Mouse (Mus musculus): ENCODE measurements around the gene Nudt13. TPM values are rescaled to one million over a fixed set of nuclear protein-coding genes. Genes with fewer than 3 reads are reported as not detected.
A peak's percentile ranks its signal among the peaks of the same experiment; 100 is the strongest.

The Nudt13 gene
- polyA plus RNA-seq (2012; rRNA removed) = 26.7 and 38.3 TPM in 2 replicates

- DNase-seq (ENCODE audit: extremely low spot score in 1 of 2, low spot score in 1 of 2) = peak; percentile 92 to 95
Observed at GRCm38 (mm10) chr14:20294117-20294892, at the start of gene Nudt13. Gene Nudt13 (plus strand): TSS chr14:20294697.

- DNase-seq (ENCODE audit: extremely low spot score in 1 of 2, low spot score in 1 of 2) = no peak
Observed at GRCm38 (mm10) chr14:20245318-20245717, 49.2 kb upstream of the Nudt13 start.

GRCm38 (mm10) chr14:20245861-20246260, 48.6 kb upstream of the Nudt13 start:
- no peak for DNase-seq (ENCODE audit: extremely low spot score in 1 of 2, low spot score in 1 of 2)

- DNase-seq (ENCODE audit: extremely low spot score in 1 of 2, low spot score in 1 of 2) = no peak
Observed at GRCm38 (mm10) chr14:20246811-20247266, 47.7 kb upstream of the Nudt13 start.

GRCm38 (mm10) chr14:20248001-20248400, 46.5 kb upstream of the Nudt13 start:
- no peak for DNase-seq (ENCODE audit: extremely low spot score in 1 of 2, low spot score in 1 of 2)

GRCm38 (mm10) chr14:20250237-20251171, 44.0 kb upstream of the Nudt13 start:
- DNase-seq (ENCODE audit: extremely low spot score in 1 of 2, low spot score in 1 of 2) = peak in 1 of 2 experiments; percentile 48

- DNase-seq (ENCODE audit: extremely low spot score in 1 of 2, low spot score in 1 of 2) = peak; percentile 53 to 92
Observed at GRCm38 (mm10) chr14:20258185-20259113, 36.0 kb upstream of the Nudt13 start.

- no peak for DNase-seq (ENCODE audit: extremely low spot score in 1 of 2, low spot score in 1 of 2)
Observed at GRCm38 (mm10) chr14:20262346-20262745, 32.2 kb upstream of the Nudt13 start.

GRCm38 (mm10) chr14:20268421-20268820, 26.1 kb upstream of the Nudt13 start:
- peak; percentile 31 to 77 for DNase-seq (ENCODE audit: extremely low spot score in 1 of 2, low spot score in 1 of 2)

- DNase-seq (ENCODE audit: extremely low spot score in 1 of 2, low spot score in 1 of 2) = no peak
Observed at GRCm38 (mm10) chr14:20269082-20269809, 25.3 kb upstream of the Nudt13 start, which contains the start of gene Kcnk16. Gene Kcnk16 (minus strand): TSS chr14:20269199.

GRCm38 (mm10) chr14:20291391-20291790, 3.1 kb upstream of the Nudt13 start:
- no peak for DNase-seq (ENCODE audit: extremely low spot score in 1 of 2, low spot score in 1 of 2)

- no peak for DNase-seq (ENCODE audit: extremely low spot score in 1 of 2, low spot score in 1 of 2)
Observed at GRCm38 (mm10) chr14:20294947-20295346, 450 bp downstream of the Nudt13 start.

- no peak for DNase-seq (ENCODE audit: extremely low spot score in 1 of 2, low spot score in 1 of 2)
Observed at GRCm38 (mm10) chr14:20297616-20298015, 3.1 kb downstream of the Nudt13 start.

GRCm38 (mm10) chr14:20298131-20298530, 3.6 kb downstream of the Nudt13 start:
- no peak for DNase-seq (ENCODE audit: extremely low spot score in 1 of 2, low spot score in 1 of 2)

- DNase-seq (ENCODE audit: extremely low spot score in 1 of 2, low spot score in 1 of 2) = peak in 1 of 2 experiments; percentile 25
Observed at GRCm38 (mm10) chr14:20305085-20305484, 10.6 kb downstream of the Nudt13 start.

GRCm38 (mm10) chr14:20315137-20315536, 20.6 kb downstream of the Nudt13 start:
- no peak for DNase-seq (ENCODE audit: extremely low spot score in 1 of 2, low spot score in 1 of 2)

- DNase-seq (ENCODE audit: extremely low spot score in 1 of 2, low spot score in 1 of 2) = peak in 1 of 2 experiments; percentile 64
Observed at GRCm38 (mm10) chr14:20319420-20319819, 24.9 kb downstream of the Nudt13 start.

- DNase-seq (ENCODE audit: extremely low spot score in 1 of 2, low spot score in 1 of 2) = peak in 1 of 2 experiments; percentile 22
Observed at GRCm38 (mm10) chr14:20324196-20324595, 29.7 kb downstream of the Nudt13 start.

GRCm38 (mm10) chr14:20328474-20328873, 34.0 kb downstream of the Nudt13 start:
- DNase-seq (ENCODE audit: extremely low spot score in 1 of 2, low spot score in 1 of 2) = no peak

Data from frontal cortex, adult 2 months (tissue).